Mouse (Mus musculus) common myeloid progenitor, adult 5-6 weeks (primary cell): Measurements from ENCODE around the gene 1700017B05Rik. TPM values are rescaled to one million over a fixed set of nuclear protein-coding genes. Genes with fewer than 3 reads are reported as not detected.
A peak's percentile ranks its signal among the peaks of the same experiment; 100 is the strongest.

ENCODE experiments used
- ATAC-seq: replicated peaks from 2 replicates; pipeline ENCODE4 v1.8.0; 2016; ENCODE audit warnings: low read depth, mild to moderate bottlenecking, moderate TSS enrichment, inconsistent platforms; ENCODE audit not compliant: poor library complexity, severe bottlenecking
- total RNA-seq: library from RNA; stranded (forward); fragments of 200-1000, 187-1606 nt; gene quantifications from 2 replicates; pipeline ENCODE4 v1.2.3, GENCODE M21; 2017

The 1700017B05Rik gene
- total RNA-seq, 1 experiment from 2014 or later: 31.9 TPM

GRCm38 (mm10) chr9:57272902-57273804 lies 10.7 kb upstream of the 1700017B05Rik start:
- ATAC-seq: peak; percentile 69

DNA sequence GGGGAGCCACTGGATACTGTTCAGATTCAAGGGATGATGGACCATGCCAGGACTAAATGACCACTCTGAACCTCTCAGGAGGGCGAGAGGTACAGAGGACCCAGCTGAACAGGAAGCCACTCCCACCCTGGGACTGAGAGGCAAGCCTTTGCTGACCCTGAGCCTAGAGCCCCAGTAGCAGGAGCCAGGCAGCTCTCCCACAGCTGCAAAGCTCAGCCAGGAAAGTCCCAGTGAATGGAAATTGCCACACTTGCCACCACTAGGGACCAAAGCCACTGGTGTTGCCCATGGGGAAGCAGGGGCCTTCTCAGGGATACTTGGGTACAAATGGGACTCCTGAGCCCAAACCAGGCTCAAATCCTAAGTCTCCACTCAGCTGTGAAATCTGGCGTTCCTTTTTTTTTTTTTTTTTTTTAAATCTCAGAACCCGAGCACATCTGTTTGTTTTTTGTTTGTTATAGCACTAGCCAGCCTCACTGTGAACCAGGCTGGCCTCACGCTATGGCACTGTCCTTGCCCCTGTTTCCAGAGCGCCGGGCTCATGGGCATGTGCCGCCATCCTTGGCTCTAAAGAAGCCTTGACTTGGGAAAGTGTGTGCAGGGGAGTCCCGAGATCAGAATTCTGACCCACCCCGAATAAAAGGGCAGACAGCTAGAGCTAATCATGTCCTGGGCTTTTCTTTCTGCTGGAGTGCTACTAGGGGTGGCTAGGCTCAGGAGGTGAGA lies 9.6 kb upstream of the 1700017B05Rik start:
- ATAC-seq: no peak

DNA sequence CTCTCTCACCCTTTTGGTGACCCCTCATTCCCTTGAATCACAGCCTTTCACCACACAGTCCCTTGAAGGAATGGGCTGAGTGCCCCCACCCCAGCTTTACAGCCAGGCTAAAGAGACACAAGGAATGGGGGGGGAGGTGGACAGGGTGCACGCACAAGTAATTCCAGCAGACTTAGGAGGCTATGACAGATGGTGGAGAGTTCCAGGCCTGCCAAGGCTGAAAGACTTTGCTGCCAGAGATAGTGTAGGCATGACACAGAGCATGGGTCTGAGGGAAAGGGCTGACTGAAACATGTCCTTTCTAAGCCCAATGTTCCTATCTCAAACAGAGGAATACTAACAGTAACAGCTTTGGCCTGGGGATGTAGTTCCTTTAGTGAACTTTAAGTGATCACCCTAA lies 8.7 kb upstream of the 1700017B05Rik start:
- no peak for ATAC-seq

GRCm38 (mm10) chr9:57270399-57270798 lies 8.0 kb upstream of the 1700017B05Rik start:
- ATAC-seq: no peak

GRCm38 (mm10) chr9:57269384-57269783 lies 7.0 kb upstream of the 1700017B05Rik start:
- no peak for ATAC-seq

DNA sequence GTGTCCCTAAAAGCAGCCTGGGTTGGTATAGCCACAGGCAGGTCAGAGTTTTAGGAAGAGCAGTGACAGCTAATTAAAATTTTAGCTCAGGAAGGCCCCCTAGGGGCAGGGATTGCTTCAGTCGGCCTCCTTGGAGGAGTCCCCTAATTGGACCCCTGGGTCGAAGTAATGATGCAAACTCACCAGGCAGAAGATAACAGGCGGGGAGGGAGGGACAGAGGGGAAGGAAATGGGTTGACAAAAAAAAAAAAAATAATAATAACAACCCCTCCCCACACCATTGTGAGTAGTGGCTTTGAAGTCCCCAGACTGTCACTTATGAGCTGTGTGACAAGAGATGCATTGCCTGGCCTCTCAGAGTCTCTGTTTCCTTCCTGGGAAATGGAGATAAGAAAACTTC lies 6.2 kb upstream of the 1700017B05Rik start:
- ATAC-seq: peak; percentile 17

GRCm38 (mm10) chr9:57268078-57268477 lies 5.7 kb upstream of the 1700017B05Rik start:
- no peak for ATAC-seq

DNA sequence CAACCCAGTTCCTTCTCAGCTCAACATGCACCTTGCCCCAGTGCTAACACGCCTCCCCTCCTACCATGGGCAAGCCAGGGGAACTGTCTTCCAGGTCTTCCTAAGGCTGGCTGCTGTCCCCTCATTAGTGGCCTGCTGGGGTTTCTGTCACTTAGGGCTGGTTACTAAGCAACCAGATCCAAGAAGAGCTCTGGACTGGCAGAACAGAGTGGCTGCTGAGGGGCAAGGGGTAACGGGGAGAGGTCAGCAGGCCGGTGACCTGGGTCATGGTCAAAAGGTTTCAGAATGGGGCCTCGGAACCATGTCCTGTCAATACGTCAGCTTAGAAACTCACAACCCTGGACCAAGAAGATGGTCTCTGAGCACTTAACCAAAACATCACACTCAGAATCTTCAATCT lies 5.0 kb upstream of the 1700017B05Rik start:
- ATAC-seq: no peak

- ATAC-seq: no peak
Measured at GRCm38 (mm10) chr9:57265125-57265524, 2.7 kb upstream of the 1700017B05Rik start.

GRCm38 (mm10) chr9:57262795-57263684 lies 628 bp upstream of the 1700017B05Rik start:
- ATAC-seq: peak; percentile 19

DNA sequence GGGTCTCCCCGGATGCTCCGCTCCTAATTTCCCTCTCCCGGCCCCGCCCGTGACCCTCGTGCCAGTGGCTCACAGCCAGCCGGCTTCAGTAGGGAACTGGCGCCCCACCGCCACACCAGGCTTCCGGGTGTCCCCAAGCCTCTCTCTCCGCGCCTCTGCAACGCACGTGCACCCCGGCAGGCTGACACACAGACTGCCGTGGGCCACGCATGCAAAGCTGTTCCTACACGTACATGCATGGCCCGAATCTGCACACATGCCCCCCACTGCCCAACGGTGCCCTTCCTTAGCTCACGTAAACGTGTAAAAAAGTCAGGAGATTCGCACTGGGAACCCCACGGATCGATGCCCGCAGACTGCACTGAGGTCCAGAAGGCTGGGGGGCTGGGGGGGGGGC lies 898 bp downstream of the 1700017B05Rik start:
- peak; percentile 59 for ATAC-seq

DNA sequence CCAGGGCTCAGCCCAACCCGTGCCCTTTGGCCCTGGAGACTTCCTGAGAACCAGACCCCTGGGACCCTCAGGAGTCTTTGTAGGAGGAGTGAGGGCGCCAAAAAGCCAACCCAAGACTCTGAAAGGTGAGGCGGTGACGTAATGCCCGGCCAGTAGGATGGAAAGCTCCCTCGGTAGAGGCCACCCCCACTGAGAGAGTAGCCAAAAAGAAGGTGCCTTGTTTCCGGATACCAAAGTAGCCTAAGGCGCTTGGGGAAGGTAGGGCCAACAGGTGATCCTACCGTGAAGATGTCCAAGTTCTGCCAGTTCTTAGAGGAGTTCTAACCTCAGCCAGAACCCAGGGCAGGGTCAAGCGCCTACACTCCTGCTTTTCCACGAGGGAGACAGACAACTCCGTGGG lies 1.5 kb downstream of the 1700017B05Rik start:
- ATAC-seq: no peak

DNA sequence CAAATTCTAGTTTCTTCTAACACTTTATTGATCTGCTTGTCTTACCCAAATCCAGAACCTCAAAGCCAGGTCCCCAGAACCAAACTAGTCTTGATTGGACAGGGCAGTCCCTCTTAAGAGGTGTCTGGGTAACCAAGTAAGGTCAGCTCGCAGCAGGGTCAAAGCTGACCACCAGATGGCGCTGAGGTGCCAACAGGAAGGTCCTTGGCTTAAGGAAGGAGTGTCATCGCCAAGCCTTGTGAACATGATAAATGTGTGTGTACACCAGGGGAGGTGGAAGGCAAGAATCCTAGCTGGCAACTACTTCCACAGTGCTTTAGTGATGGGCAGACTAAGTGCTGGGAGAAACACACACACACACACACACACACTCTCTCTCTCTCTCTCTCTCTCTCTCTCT lies 2.7 kb downstream of the 1700017B05Rik start:
- ATAC-seq: peak; percentile 66

DNA sequence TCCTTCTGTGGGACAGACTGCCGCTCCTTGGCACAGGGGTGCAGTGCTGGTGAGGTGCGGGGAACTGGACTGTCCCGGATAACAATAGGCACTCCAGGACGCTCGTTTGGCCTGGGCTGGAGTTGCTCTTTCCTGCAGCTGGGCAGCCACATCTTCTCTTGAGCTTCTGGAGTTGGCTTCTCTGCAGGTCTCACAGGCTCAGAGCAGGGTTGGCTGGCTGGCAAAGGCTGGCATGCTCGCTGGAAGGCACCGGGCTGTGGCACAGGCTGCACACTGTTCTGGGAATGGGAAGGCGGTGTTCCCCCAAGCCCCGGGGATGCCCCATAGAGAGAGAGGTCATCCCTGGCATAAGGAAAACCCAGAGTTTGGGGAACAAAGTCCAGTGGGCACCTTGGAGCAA lies 4.8 kb downstream of the 1700017B05Rik start:
- ATAC-seq: no peak

GRCm38 (mm10) chr9:57256861-57257260 lies 5.6 kb downstream of the 1700017B05Rik start:
- ATAC-seq: no peak

DNA sequence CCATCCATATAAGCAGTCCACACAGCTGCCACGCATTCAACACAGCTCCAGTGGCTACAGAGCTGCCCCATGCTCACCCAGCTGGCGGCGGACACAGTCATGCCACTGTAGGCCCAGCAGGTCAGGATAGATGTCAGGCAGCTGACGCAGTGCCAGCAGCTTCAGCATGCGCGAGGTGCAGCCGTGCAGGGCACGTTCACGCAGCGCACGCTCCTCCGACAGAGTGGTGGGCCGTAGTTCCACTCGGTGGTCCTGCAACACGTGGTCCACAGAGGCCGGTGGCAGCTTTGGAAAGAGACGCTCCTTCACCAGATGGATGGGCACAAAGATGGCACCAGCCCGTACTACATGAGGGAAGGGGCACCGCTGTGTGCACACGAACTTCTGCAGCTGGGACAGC lies 6.1 kb downstream of the 1700017B05Rik start:
- ATAC-seq: no peak

GRCm38 (mm10) chr9:57254823-57255495 lies 7.5 kb downstream of the 1700017B05Rik start:
- ATAC-seq: no peak

DNA sequence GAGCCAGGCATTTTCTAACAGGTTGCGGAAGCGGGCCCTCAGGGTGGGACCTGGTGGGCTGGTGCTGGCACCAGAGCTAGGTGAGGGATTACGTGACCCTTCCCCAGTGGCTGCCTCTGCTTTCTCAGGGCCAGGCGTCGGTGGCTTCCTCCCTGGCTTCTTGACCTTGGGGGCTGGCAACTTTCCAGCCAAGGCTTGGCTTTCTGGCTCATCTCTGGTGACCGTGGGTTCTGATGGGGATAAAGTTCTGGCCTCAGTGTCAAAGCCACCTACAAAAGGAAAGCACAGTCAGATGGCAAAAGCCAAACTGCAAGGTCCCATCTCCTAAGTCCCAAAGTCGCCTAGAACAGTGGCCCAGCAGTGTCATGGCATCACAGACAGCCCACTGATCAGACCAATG lies 8.4 kb downstream of the 1700017B05Rik start:
- no peak for ATAC-seq

- no peak for ATAC-seq
Measured at GRCm38 (mm10) chr9:57251139-57251538, 11.3 kb downstream of the 1700017B05Rik start.

DNA sequence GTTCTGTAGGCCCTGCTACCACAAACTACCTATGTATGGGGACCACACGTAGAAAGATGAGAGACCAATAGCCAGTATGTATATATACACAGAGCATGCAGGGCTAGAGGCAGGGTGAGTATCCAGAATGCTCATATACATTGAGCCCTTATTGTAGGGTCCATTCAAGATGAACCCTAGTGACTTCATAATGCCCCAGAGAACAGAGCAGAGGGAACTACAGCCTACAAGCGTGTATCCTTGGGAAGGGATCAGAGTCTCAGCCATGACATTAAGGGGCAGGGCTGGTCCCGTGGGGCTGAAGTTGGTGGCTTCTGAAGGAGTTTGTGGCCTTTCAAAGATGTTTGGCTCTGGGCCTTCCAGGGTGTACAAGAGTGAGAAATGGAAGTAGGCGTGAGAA lies 12.4 kb downstream of the 1700017B05Rik start:
- ATAC-seq: no peak
